8 mouse cellular contexts compared by ENCODE assay signal in genomic region chr10:58446384-58447279, GRCm38 (mm10). TPM values are rescaled to one million over a fixed set of nuclear protein-coding genes. Genes with fewer than 3 reads are reported as not detected.
DNase-seq lines count a peak whose midpoint lies in the region; ATAC-seq lines count a peak whose summit lies in the region.

TSS of gene Ranbp2 (plus strand) at chr10:58446920.

- no peaks in the 10 kb centered on the region for H3K27me3 ChIP-seq in heart, embryonic 13.5 days (replicated peaks)
- H3K27me3 ChIP-seq in liver, embryonic 12.5 days (replicated peaks) = no peaks in the 10 kb centered on the region
- no peaks in the 10 kb centered on the region for H3K27me3 ChIP-seq in stomach, embryonic 15.5 days (replicated peaks)

- no peaks in the 10 kb centered on the region for H3K4me1 ChIP-seq in brown adipose tissue, adult 24 weeks (ENCODE audit: control insufficient read depth, insufficient read depth, insufficient read length, low read length)
- peaks cover 15% of the 10 kb centered on the region for H3K4me1 ChIP-seq in heart, embryonic 13.5 days
- peaks cover 39% of the 10 kb centered on the region for H3K4me1 ChIP-seq in liver, embryonic 12.5 days
- H3K4me1 ChIP-seq in stomach, embryonic 15.5 days = peaks cover 7% of the 10 kb centered on the region; the same call in 1 of the 2 replicates

- DNase-seq in CD4-positive, CD25-positive, alpha-beta regulatory T cell, adult 2 months (ENCODE audit: low read depth, low spot score) = peak; percentile 100
- DNase-seq in fat pad, adult 2 months (ENCODE audit: extremely low read depth, low read depth, low spot score) = peak; percentile 65
- peak; percentile 100 for DNase-seq in kidney, postnatal 10 days
- peak; percentile 96 to 97 for DNase-seq in natural killer cell, adult 2 months (ENCODE audit: low spot score in 2 of 2)

- ATAC-seq in heart, embryonic 13.5 days (ENCODE audit: extremely low read depth, insufficient number of reproducible peaks, low FRiP score, low TSS enrichment) = peak; percentile 96
- peak; percentile 93 for ATAC-seq in liver, embryonic 12.5 days
- ATAC-seq in stomach, embryonic 15.5 days (ENCODE audit: insufficient read depth, low FRiP score, low read depth) = peak; percentile 98

- no peaks in the 10 kb centered on the region for H3K9me3 ChIP-seq in heart, embryonic 13.5 days
- no peaks in the 10 kb centered on the region for H3K9me3 ChIP-seq in liver, embryonic 12.5 days (replicated peaks)
- no peaks in the 10 kb centered on the region for H3K9me3 ChIP-seq in stomach, embryonic 15.5 days

- H3K36me3 ChIP-seq in heart, embryonic 13.5 days = no peaks in the 10 kb centered on the region
- peaks cover 7% of the 10 kb centered on the region; the same call in 1 of the 2 replicates for H3K36me3 ChIP-seq in liver, embryonic 12.5 days
- no peaks in the 10 kb centered on the region for H3K36me3 ChIP-seq in stomach, embryonic 15.5 days

- H3K9ac ChIP-seq in heart, embryonic 13.5 days = peak within 1 kb of the TSS; percentile 99
- peak within 1 kb of the TSS; percentile 99 for H3K9ac ChIP-seq in liver, embryonic 12.5 days
- H3K9ac ChIP-seq in stomach, embryonic 15.5 days = peak within 1 kb of the TSS; percentile 92

- under 1% methylated on average over 80 of the region's 91 CpGs for WGBS in heart, embryonic 13.5 days
- WGBS in liver, embryonic 12.5 days (ENCODE audit: insufficient replicate concordance) = under 1% methylated on average over 79 of the region's 91 CpGs
- WGBS in stomach, embryonic 15.5 days = under 1% methylated on average over 85 of the region's 91 CpGs

- peak within 1 kb of the TSS; percentile 81 for H3K4me2 ChIP-seq in heart, embryonic 13.5 days
- peak within 1 kb of the TSS; percentile 81 for H3K4me2 ChIP-seq in liver, embryonic 12.5 days
- H3K4me2 ChIP-seq in stomach, embryonic 15.5 days = peak within 1 kb of the TSS; percentile 66

- peak within 1 kb of the TSS; percentile 94 for H3K27ac ChIP-seq in brown adipose tissue, adult 24 weeks (replicated peaks; ENCODE audit: low read depth, low read length)
- peak within 1 kb of the TSS; percentile 98 for H3K27ac ChIP-seq in heart, embryonic 13.5 days (replicated peaks)
- H3K27ac ChIP-seq in liver, embryonic 12.5 days = peak within 1 kb of the TSS; percentile 99
- H3K27ac ChIP-seq in stomach, embryonic 15.5 days = peak within 1 kb of the TSS; percentile 97

- peak within 1 kb of the TSS; percentile 84 for H3K4me3 ChIP-seq in brown adipose tissue, adult 24 weeks (ENCODE audit: insufficient read depth, low read depth, low read length)
- peak within 1 kb of the TSS; percentile 98 for H3K4me3 ChIP-seq in heart, embryonic 13.5 days
- peak within 1 kb of the TSS; percentile 96 for H3K4me3 ChIP-seq in liver, embryonic 12.5 days
- H3K4me3 ChIP-seq in stomach, embryonic 15.5 days (replicated peaks) = peak within 1 kb of the TSS; percentile 96

RNA-seq across cellular contexts. Expression of gene Ranbp2, which starts in this region (rescaled TPM):
- polyA plus RNA-seq in brown adipose tissue, adult 24 weeks (2012; ENCODE audit: insufficient read depth, insufficient read length, missing spikeins) = 20.1 and 23.1 TPM in 2 replicates
- polyA plus RNA-seq in heart, embryonic 13.5 days (2015; fragmentation: Nextera tagmentation; extraction: Ambion mirVana) = 14.0 and 15.2 TPM in 2 replicates
- 32.1 and 33.2 TPM in 2 replicates for polyA plus RNA-seq in liver, embryonic 12.5 days (2016; fragmentation: Nextera tagmentation; extraction: Ambion mirVana)
- polyA plus RNA-seq in stomach, embryonic 15.5 days (2015; fragmentation: Nextera tagmentation; extraction: Ambion mirVana) = 23.2 and 24.4 TPM in 2 replicates

Comparison
In these comparisons a context has a peak if more than half of its experiments do, and no peak if none do; other contexts are left out.
1. Peak in every context shown above with its lines: DNase-seq, ATAC-seq, H3K4me3 ChIP-seq and H3K27ac ChIP-seq.